Mouse (Mus musculus): Measurements from ENCODE around the gene RPS10-NUDT3.

DNA sequence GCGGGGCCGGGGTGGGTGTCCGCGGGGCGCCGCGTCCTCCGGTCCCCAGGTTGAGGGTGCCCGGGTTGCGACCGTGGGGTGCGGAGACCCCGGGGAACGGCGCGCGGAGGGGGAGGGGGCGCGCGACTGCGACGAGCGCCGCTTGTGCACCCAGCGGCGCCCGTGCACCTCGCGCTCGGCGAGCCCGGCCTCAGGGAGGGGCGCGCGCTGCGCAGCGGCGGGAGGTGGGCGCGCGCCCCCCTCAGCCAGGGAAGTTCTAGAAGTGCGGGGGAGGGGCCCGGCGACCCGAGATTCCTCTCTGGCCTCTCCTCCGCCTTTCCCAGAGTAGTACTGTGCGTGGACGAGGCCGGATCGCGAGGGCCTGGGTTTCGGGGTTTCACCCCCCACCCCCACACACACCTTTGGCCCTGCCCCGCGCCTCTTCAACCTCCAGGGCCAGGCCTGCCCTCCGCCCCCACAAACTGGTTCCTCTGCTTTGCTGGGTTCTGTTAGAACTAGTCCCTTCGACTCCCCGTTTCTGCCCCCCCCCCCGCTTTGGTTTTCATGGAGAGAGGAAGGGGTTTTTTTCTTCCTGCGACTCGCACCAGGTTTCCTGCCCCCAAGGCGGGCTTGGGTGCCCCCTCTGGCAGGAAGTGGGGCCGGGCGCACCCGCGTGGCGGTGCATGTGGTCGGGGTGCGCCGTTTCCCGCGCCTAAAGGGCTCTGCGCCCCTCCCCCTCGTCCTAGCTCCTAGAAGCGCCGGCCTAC, 77.7 kb downstream of the RPS10-NUDT3 start:
- TF ChIP-seq CTCF (IDR thresholded peaks at IDR 0.05; ENCODE audit: low read depth, low read length) (no peak), POLR2A (IDR thresholded peaks at IDR 0.05; ENCODE audit: extremely low read depth, insufficient read depth, low read length) (no peak)
